Mouse (Mus musculus) retina, postnatal 7 days (tissue): ENCODE measurements around the gene Tcp11l1.
A peak's percentile ranks its signal among the peaks of the same experiment; 100 is the strongest.

Source experiments
- DNase-seq: peaks from one replicate; pipeline ENCODE4 v3.0.0-alpha.2; 2012; ENCODE audit warnings: low read depth, low spot score

Tcp11l1 gene

DNA sequence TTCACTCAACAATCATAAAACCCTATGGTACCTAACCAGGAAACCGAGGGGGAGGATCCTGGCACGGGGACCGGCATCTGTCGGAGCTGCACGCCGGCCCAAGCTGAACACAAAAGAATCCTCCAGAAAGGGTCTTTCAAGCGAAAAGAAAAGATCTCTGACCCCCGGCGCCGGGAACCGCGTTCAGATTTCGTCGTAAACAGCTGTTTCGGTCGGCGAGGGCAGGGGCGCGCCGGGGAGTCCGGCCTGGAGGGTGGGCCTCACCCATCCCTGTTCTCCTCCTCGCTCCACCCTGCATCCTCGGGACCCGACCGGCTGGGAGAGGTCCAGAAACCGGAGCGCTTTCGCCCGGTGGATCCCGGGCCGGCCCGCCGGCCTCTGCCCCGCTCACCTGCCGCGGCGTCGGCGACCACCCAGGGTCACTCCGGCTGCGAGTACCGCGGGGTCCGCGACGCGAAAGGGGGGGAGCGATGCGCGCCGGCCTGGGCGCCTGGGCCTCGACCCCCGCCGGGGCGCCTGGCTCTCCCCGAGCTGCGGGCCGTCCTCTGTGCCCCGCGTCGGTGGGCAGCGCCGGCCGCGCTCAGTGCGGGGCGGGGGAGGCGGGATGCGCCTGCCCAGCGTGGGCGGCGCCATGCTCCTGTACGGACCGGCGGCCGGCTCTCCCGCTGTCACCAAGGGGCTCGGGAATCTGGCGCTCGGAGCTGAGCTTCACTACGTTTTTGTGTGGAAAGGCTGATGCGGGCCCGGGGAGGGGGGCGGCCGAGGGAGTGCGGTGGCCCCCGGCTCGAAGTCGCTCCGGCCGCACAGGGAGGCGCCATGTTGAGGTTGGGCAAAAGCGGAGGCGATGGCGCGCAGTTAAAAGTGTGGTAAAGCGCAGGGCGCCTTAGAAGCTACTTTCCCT, at the start of gene Tcp11l1:
TSS of gene Tcp11l1 (minus strand) at position 585 of the 901 bp plus-strand sequence.
- DNase-seq: peak; percentile 49

DNA sequence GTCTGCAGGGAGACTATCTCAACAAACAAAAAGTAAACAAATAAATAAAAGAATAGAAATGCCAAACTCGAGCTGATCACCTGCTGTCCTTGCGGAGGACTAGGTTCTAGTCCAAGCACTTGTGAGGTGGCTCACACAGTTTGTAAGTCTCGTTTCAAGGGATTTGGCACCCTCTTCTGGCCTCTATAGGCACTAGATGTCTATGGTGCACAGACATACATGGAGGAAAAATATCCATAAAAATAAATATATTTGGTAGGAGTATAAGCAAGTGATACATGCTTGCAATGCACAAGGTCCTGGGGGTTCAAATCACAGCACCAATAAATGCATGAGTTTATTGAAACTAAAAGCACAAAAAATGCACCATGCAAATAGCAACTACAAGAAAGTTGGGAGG, 38.6 kb upstream of the Tcp11l1 start:
- DNase-seq: no peak

DNA sequence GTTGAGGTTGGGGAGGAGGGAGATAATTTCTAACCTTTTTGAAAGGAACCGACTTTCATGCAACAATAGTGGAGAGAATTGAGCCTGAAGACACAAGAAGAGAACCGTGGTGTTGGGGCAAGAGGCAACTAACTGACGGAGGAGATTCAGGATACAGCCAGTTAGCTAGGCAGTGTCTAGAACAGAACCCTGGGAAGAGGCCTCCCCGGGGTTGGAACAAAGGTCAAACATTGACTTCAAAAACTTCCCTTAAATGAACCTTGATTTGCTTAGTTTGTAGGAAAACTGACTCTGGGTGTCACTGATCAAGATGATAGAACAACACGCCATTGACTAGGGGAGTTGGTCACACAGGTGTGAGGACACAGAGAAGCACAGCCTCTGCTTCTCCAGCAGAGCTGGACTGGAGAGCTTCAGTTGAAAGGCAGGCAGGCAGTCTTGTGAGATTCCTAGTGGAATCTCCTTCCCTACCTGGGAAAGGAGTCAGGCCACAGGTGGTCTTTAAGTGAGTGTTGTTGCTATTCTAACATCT, 36.7 kb upstream of the Tcp11l1 start:
- no peak for DNase-seq

DNA sequence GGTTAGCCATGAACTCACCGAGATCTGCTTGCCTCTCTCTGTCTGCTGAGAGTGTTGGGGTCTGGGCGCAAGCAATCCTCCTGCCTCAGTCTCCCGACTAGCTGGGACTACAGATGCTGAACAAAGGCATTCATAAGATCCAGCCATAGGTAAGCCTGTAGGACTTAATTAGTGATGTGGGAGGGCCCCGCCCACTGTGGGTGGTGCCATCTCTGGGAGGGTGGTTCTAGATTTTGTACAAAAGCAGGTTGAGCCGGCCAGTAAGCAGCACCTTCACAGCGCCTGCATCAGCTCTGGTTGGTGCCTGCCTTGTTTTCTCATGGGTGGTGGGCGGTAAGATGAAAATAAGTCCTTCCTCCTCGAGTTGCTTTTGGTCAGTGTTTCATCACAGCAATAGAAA, 34.3 kb upstream of the Tcp11l1 start:
- DNase-seq: no peak

DNA sequence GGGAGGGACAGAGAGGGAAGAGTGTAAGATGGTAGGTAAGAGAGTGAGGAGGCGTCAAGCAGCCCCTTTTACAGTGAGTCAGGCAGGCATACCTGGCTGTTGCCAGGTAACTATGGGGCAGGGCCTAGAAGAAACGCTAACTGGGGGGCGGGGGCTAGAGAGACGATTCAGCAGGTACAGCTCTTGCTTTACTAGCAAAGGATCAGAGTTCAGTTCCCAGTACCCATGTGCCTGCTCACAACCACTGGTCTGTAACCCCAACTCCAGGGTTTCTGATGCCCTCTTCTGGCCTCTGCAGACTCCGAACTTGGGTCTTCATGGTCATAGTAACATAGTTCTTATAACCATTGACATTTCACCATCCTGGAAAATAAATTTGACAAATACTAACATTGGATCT, 32.0 kb upstream of the Tcp11l1 start:
- DNase-seq: no peak

DNA sequence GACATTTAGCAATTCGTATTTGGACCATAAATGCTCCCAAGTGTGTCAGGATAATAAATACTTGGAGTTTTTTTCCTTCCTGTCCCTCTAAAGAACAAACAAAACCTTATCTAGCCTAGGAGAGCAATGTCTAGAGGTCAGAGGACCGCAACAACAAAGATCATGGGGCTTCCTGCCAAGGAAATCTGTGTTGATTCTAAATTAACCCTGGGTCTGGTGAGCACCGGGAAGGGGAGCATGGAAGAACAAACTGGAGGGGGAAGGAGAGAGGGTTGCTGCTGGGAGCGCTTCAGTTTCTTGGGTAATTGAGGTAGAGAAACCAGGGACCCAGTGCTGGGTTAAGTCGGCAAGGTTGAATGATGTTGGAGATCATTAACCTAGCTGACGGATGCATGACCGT, 31.2 kb upstream of the Tcp11l1 start:
- DNase-seq: no peak

DNA sequence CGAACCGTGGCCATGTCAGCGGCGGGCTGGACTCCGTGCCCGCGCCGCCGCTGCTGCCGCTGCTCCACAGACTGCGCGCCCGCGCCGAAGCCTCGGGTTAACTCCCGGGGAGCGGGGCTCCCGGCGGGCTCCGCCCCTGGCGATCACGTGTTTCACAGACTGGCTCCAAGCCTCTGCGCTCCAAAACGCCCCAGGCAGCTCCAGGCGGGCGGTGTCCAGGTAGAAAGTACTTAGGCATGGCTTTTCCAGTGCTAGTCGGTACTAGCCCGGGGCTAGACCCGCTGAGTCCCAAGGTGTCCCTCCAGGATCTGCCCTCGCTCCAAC, 30.7 kb upstream of the Tcp11l1 start, which contains the start of gene Depdc7:
TSS of gene Depdc7 (minus strand) at position 138 of the 324 bp plus-strand sequence.
- DNase-seq: peak; percentile 61

DNA sequence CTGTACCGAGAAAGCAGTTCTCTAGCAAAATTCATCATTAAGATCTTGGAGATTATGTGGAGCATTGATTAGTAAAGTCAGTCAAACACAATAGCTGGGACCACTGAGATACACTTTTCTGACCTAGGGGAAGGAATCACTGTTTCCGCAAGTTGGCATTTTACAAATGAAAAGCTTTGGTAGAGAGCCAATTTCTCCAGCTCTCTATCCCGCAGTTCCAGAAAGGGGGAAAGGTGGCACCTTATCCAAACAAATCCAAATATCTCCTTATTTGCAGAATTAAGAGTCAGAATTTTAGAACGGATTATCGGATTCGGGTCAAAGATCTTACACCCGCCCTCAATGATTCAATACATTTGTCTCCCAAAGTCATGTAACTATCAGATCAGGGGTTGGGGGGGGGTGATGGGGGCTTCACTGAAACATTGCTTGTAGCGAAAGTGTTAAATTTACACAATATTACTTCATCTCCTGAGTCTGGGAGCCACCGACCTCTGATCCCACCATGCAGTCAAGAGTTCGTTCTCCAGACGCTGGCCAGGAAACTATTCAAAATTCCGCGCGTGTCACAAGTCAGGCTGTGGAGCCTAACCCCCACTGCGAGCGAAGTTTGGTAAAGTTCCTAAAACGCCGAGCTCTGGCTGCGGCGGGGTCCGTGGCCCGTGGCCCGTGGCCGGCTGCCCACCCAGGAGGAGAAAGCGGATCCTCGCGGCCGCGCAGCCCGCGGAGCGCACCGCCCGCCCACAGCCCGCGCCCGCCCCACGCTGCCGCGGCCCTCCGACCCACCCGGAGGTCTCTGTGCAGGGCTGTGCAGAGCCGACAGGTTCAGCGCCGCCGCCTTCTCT, 30.1 kb upstream of the Tcp11l1 start:
- DNase-seq: no peak

DNA sequence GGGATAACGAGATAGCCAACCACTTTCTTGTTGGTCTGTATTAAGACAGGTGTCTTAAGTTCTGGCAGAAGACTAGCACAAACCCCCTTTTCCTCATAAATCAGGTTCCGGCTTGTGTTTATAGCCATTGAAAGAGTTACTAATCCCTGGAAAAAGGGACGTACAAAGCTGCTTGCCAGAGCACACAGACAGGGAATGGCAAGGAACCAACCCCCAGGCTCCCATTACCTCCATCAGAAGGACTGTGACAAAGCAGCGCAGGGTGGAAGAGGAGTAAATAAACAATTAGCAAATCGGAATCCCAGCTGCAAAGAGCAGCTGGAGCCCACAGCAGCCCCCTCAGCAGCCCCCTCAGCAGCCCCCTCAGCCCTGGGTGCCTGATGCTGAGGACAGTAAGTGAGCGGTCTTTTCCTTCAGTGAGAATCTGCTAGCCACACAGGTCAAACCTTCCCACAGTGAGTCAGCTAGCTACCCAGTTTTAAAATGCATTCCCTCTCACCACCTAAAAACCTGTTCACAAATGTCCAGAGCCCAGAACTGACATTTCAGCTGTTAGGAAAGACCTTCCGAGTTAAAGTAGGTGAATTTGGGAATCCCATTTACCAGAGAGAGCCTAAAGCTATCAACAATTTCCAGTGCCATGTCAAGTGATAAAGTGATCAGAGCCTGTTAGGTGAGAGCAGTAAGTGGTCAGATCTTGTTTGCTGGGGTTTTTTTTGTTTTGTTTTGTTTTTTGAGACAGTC, 29.2 kb upstream of the Tcp11l1 start:
- DNase-seq: no peak

DNA sequence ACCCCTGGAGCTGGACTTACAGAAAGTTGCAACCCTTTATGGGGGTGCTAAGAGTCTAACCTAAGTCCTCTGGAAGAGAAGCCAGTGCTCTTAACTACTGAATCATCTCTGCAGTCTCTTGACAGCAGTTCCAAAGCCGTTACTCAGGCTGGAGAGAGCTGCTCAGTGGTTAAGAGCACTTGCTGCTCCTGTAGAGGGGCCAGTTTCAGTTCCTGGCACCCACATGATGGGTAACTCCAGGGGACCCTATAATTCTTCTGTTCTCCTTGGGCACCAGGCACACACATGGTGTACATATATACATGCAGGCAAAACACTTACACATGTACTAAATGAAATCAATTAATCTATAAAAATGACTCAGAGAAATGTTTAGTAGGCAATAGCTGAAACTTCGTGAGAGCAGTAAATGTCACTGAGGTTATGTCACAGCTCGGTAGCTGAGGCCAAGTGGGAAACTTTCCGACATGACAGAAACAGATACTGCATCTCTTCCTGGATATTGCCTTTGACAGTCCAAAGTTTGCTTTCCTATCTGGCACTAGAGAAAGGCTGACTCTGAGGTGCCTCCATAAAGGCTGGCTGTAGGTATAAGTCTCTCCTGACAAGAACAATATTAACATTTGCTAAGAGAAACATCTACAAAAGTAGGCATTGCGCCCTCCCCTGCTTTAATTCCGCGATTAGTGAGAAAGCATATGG, 28.4 kb upstream of the Tcp11l1 start:
- no peak for DNase-seq

DNA sequence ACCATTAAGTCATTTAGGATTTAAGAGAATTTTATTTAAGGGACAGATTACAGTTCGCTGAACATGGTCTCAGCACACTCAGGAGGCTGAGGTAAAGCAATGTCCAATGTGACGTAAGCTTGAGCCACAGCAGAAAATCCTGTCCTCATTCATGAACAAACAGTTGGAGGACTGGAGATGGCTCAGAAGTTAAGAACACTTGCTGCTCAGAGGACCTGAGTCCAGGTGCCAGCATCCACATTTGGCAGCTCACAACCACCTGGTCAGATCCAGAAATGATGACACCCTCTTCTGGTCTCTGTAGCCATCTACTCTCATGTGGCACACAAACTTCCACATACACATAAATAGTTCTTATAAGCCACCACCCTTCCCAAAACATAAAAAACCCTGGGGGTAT, 27.7 kb upstream of the Tcp11l1 start:
- no peak for DNase-seq

DNA sequence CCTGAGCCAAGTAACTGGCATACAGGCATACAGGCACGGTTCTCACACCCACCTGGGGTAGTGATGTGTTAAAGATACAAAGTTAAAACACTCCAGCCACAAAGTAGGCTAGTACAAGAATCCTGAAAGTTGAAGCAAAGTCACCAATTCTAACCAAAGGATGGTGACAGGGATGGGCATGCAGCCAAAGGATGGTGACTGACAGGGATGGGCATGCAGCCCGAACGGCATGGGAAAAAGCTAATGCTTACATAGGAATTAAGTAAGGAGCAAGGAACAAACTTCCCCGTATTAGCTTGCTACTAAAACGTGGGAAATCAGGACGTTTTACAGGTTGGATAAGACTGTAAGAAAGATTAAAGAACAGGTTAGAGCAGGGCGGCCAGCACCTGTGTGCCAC, 24.3 kb upstream of the Tcp11l1 start:
- DNase-seq: no peak

DNA sequence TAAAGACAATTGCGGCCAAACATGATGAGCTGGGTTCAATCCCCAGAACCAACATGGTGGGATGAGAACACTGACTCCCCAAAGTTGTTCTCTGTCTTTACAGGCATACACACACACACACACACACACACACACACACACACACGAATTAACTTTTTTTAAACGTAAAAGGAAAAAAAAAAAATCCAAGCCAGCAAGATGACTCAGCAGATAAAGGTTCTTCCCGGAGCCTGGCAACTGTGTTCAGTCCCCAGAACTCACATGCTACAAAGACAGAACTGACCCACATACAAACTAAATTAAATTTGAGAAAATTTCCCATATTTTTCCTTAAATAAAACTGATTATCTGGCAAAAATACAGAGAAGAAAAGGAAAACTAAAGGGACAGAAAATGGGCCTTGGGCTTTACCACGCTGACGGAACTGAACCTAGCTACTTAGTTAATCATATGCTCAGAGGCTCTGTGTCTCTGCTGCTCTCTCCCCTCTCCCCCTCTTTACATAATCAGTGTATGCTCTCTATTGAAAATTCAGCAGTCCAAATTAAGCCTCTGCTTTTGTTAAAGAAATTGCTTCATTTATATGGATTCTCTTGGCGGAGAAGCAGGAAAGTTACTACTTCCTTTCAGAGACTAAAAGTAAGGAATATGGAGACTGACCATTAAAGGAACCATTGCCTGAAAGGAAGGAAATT, 20.7 kb upstream of the Tcp11l1 start:
- DNase-seq: no peak

DNA sequence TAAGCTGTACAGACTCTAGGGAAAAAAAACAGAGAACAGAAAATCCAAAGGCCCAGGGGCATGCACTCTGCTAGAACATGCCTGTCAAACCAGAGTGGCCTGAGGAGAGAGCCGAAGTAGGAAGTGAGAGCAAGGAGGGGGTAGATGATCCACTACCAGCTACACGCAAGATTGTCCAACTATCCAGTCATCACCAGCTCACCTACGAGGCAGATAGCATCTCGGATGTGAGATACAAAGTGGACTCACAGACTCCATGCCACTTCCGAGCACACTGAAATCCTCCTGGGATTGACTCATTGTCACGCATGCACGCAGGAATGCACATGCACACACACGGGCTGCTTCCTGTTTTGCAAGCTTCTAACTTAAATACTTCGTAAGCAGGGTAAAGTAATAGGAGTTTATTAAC, 20.1 kb upstream of the Tcp11l1 start:
- DNase-seq: no peak

DNA sequence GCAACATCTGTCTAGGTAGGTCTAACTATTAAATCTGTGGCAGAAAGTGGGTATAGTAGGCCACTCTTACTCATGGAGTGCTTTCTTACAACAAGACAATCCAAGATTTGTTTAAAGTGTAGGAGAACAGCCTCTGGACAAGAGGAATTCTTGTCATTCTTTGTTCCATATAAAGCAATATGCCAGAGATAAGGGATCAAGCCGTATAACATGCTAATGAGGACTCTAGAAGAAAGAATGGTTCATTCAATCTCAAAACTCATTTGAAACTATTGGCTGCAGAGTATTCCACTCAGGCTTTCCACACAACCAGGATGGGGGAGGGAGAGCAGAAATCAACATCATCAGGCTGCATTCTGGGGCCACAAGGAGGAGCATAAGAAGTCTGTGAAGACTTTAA, 15.4 kb upstream of the Tcp11l1 start:
- DNase-seq: no peak

DNA sequence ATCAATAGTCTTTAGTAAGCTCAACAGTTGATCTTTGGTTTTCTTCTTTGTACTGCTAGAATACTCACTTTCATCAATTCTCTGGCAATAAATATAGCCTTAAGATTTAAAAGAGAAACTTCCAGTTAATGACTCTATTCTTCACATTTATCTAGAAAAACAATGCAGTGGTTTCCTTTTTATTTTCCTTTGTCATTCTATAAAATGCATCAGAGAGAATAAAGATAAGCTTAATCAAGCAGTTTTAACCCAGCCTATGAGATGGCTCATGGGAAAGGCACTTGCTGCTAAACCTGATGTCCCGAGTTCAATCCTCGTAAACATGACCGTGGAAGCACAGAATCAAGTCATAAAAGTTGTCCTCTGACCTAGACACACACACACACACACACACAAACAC, 10.1 kb upstream of the Tcp11l1 start:
- no peak for DNase-seq

DNA sequence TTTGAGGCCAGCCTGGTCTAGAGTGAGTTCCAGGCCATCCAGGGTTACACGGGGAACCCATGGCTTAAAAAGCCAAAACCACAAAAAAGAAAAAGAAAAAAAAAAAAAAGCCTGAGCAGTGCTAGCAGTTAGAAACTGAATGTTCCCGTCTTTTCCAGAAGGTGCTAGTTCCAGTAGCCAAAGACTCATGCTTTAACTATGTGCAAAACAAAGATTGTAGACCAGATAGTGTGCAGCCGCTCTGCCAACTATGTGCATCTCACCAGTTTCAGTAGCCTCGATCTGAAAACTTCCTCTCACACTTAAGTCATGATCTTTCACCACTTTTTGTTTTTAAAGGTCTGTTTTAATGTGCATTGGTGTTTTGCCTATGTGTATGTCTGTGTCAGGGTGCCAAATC, 5.9 kb upstream of the Tcp11l1 start:
- no peak for DNase-seq

DNA sequence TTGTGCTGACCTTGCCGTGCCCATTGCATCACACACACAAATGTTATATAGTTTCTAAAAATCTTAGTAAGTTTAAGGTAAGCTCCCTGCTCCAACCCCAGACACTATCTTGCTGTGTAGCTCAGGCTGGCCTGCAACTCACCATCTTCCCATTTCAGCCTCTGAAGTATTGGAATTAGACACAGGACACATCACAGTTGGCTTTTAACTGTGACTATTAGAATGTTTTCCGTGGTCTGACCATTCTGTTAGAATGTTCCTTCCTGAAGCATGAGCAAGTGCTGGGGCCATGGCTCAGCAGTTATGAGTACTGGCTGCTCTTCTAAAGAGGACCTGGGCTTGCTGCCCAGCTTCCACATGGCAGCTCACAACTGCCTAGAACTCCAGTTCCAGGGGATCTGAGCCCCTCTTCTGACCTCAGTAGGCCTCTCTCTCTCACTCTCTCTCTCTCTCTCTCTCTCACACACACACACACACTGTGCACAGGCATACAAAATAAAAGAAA, 5.3 kb upstream of the Tcp11l1 start:
- no peak for DNase-seq

DNA sequence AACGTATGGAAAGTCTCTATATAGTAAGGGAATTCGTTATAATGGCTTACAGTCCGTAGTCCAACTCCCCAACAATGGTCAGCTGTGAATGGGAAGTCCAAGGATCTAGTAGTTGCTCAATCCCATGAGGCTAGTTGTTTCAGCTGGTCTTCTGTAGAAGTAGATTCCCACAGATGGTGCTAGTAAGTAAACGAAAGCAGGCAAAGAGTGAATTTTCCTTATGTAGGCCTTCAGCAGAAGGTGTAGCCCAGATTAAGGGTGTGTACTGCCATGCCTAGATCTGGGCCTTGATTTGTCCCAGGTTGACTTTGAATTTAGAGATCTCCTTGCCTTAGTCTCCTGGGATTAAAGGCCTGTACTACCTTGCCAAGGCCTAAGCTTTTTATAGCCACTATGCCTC, 4.3 kb upstream of the Tcp11l1 start, which contains the start of gene Pin1rt1:
TSS of gene Pin1rt1 (minus strand) at position 101 of the 400 bp plus-strand sequence.
- DNase-seq: no peak

DNA sequence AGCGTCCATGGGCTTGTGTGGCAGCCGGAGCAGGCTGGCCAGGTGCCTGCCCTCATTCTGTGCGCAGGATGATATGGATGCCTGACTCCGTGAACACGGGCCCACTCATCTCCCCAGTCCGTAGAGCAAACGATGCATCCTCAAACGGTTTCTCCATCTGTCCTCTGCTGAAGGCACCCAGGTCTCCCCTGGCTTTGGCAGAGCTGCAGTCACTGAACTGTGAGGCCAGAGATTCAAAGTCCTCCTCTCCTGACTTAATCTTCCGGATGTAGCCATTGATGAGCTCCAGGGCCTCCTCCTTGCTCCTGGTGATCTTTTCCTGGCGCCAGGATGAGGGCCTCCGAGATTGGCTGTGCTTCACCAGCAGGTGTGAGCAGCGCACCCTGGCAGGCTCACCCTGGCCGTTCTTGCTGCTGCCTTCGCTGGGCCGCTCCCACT, 2.3 kb upstream of the Tcp11l1 start:
- DNase-seq: no peak
